Mouse (Mus musculus): ENCODE measurements around the gene Ggnbp2.
"Not testable (repeated sequence)": the region's sequence is repeated elsewhere in the genome, so short reads cannot be mapped to it uniquely, and the experiment has no call there.

Ggnbp2 gene

DNA sequence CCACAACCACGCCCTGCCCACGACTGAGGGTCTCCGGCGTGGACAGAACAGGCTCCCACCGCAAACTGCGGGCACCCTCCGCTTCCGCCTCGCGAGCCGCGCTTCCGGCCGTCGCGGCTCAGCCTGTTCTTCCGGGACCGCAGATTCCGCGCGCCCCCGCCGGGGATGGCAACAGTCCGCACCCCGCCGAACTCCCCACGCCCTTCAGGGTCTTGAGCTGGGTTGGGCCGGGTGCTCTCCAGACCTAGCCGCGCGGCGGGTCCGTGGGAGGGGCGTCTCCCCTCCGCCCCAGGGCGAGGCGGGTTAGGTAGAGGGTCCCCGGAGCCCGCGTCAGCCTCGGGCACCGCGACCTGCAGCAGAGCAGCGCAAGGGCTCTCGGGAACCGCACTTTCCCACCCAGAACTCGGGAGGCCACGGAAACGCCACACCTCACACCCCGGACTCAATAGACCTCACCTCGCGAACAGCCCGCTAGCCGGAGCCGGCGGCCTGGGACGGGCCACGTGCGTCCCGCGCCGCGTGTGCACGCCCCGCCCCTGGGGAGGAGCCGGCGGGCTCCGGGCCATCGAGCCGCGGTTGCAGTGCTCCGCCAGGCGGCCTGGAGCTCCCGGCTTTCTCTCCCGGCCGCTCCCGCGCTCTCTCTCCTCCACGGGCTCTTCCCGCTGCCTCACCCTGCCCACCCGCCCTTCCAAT, 9.3 kb upstream of the Ggnbp2 start, which contains the start of the genes Myo19 and Pigw:
Gene Myo19, plus strand, starts transcription at position 377 of the 693 bp plus-strand sequence.
Gene Pigw, minus strand, starts transcription at position 514 of the 693 bp plus-strand sequence.
- DNase-seq (ENCODE audit: low spot score in 2 of 2) = peak; percentile 55 to 66

DNA sequence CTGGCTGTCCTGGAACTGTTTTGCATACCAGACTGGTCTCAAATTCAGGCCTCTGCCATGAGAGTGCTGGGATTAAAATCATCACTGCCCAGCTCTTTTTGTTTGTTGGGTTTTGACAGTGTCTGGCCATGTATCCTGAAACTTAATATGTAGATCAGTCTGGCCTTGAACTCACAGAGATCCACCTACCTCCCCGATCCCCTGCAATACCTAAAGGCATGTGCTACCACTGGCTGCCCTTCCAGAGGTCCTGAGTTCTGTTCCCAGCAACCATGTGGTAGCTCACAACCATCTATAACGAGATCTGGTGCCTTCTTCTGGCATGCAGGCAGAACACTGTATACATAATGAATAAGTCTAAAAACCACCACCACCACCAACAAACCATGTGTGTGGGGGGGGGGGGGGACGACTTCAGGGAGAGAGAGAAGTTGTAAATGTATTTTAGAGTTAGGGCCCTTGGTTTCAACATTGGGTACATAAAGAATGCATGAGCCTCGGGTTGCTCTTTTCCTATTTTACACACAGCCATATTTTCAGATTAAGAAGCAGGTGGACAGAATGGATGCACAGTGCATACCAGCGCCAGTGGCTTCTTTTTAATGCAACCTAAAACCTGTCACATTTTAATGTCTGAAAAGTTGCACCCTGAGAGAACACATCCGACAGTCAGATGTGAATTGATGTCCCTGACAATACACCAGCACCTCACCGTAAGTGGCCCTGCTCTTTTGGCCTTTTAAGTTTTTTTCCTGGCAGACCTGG, 8.6 kb upstream of the Ggnbp2 start:
- DNase-seq (ENCODE audit: low spot score in 2 of 2) = no peak

DNA sequence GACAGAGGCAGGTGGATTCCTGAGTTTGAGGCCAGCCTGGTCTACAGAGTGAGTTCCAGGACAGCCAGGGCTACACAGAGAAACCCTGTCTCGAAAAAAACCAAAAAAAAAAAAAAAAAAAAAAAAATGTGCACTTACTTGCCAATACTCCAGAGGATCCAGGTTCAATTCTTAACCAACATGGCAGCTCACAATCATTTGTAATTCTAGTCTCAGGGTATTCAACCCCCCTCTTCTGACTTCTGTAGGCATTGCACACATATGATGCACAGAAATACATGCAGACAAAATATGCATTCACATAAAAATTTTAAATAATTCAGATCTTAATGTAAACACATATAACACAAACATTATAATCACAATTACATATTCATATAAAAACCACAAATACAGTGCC, 5.4 kb upstream of the Ggnbp2 start:
- not testable (repeated sequence) for DNase-seq (ENCODE audit: low spot score in 2 of 2)

DNA sequence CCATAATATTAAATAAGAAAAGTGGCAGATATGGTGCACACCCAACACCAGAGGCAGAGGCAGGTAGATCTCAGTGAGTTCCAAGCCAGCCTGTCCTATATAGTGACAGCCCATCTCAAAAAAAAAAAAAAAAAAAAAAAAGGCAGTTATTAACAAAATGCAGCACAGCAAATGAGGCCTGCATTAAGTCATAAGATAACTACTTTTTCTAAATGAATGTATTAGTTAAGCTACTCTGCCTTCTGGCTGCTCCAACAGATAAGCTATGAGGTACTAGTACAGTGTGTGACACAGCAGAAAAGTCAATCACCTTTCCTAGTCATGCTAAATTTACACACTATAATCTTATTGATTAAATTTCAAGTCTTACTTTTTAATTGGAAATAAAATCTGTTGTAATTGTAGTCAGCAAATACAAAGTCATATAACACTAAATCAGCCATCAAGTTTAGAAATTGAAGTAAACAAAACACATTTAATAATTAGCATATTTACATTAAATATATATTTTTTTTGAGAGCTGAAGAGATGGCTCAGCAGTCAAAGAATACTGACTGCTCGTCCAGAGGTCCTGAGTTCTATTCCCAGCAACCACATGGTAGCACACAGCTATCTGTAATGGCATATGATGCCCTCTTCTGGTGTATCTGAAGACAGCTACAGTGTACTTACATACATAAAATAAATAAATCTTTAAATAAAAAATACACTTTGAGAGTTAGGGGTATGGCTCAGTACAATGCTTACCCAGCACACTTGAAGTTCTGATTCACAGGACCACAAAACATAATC, 2.6 kb upstream of the Ggnbp2 start:
- DNase-seq (ENCODE audit: low spot score in 2 of 2) = no peak

DNA sequence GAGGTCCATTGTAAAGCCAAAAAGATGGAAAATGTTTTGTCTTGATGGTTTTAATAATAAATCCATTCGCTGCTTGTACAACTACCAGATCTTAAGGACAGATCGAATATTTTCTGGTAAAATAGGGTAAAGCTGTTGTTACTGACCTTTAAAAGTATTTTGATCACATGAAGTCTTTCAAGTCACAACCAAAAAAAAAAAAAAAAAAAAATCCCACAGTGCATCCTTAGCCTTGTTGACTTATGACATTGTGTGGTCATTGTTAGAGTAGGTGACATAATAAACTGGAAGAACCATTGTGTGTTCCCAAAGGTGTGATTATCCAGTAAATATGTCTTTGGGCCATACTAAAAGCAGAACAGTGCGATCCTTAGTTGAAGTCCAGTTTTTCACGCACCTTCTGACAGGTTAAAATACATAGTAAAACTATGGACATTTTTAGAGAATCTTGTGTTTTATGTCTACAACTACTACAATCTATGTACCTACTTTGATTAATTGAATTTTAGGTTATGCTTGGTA, 992 bp upstream of the Ggnbp2 start:
- DNase-seq (ENCODE audit: low spot score in 2 of 2) = no peak

DNA sequence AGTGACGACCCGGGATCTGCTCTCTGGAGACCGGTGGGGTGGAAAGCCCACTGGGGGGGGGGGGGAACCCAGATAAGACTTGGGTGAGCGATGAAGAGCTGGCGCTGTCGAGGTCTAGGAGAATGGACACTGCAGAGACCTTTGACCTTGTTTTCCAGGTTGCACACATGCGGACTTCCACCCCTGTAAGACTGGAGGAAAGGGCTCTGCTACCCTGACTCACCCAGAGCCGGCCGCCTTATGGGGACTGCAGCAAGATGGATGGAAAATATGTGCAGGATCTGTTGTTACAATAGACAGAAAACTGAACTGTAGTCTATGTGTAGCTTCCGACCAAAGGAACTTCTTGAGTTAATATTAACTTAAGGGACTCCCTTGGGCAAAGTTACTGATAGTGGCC, 429 bp upstream of the Ggnbp2 start:
- DNase-seq (ENCODE audit: low spot score in 2 of 2) = no peak

DNA sequence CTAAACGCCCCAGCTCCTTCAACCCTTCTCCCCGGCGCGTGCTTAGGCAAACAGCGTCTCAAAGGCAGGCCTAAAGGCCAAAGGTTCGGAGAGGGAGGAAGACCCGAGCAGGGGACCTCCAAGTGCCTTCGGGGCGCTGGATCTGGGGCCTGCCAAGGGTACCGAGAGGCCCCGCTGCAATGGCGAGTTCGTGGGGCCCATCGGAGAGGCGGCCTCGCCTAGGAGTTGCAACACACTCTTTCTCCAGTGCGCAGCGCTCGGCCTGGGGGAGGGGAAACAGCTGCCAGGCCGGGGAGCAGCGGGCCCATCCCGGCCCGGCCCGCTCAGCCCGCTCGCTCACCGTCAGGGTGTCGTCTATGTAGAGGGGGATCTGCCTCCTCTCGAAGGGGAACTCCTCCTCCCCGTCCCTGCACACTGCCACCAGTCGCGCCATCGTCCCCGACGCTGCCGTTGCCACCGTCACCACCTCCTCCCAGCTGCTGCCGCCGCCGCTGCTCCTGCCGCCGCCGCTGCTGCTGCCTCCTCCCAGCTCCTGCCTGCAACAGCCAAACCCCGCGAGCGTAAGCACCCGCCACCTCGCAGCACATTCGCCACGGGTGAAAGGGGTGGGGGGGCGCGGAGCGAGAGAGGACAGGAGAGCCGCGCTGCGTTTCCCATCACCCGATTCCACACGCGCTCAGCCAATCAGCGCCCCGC, 932 bp downstream of the Ggnbp2 start:
- peak; percentile 97 for DNase-seq (ENCODE audit: low spot score in 2 of 2)

DNA sequence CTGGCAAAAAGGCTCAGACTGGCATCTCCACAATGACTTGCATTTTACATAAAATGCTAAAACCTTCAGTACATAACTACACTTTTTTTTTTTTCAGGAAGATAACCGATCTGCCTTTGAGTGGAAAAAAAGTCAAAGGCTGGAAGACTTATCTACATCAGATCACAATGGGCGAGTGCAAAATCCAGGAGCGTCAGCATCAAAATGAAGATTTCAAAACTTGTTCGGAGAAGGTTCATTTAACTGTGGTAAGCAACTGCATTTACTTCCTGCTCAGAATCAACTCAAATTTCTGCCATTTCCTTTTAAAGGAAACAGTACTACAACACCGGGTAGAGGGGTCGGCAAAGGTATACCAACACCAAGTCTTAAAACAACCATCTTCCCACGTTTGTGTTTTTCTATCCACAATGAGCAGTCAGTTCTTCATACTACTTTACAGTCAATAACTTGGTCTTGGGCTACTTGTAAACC, 1.8 kb downstream of the Ggnbp2 start:
- DNase-seq (ENCODE audit: low spot score in 2 of 2) = peak; percentile 7 to 20

DNA sequence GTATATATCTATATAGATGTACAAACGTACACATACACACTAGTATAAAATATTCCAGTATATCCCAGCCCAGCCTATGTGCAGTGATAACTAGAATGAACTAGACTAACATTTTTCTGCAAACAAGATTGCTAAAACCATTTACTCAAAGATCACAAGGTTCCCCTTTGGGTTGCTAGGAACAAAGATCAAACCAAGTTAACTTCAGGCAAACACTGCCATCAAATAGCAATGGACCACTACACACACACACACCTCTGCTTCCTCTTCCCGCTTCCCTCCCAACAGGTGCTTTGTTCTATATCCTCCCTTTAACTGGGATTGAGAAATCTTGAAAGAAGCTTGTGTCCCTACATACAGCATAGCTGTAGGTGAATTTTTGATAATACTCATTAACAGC, 3.0 kb downstream of the Ggnbp2 start:
- no peak for DNase-seq (ENCODE audit: low spot score in 2 of 2)

DNA sequence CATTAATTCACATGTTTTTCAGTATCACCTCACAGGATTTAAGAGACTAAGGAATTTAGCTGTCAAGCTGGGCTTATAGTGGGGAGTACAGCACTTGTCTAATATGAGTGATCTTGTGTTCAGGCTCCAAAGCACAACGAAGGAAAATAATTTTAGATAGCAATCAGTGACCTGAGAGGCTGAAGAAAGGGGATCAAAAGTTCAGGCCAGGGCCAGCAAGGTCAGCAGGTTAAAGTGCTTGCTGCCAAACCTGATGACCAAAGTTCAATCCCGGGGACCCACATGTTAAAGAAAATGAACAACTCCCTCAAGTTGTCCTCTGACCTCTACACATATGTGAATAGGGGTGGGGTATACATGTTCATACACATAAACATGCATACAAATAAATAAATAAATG, 5.3 kb downstream of the Ggnbp2 start:
- no peak for DNase-seq (ENCODE audit: low spot score in 2 of 2)

DNA sequence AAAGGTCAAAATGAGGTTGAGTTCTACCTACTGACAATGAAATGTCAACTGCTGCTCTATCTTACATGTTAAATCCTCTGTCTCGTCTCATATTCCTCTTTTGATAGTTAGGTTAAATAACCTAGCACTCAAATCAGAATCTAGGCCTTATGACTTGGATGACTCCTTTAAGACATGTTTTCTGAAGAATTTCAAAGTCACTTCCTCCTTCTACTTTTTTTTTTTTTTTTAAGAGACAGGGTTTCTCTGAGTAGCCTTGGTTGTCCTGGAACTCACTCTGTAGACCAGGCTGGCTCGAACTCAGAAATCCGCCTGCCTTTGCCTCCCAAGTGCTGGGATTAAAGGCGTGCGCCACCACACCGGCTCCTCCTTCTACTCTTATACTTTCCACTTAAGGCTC, 15.3 kb downstream of the Ggnbp2 start:
- DNase-seq (ENCODE audit: low spot score in 2 of 2) = no peak

DNA sequence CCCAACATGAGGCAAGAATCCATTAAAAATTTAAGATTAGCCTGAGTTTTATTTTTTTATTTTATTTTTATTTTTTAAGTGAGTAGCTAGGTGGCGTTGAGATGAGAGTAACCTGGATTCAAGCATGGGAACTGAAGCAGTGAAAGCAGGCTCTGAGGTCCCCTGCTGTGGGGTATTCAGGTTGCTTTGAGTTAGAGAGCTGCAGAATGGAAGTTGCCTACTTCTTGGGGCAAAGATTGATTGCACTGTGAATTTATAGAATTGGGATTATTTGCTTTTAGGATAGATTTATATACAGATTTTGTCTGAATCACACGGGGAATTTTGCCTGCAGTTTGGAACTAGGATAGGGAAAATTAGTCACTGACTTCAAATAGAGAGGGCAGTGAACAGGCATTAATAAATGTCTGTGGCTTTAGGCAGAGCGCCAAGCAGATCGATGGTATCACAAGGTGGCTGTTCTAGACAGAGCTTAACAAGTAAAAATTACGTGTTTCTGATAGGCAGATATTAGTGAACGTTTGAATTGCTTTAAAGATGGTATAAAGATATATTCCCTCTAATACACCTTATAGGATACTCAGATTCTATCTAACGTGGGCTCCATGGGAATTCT, 23.0 kb downstream of the Ggnbp2 start:
- DNase-seq (ENCODE audit: low spot score in 2 of 2) = no peak

DNA sequence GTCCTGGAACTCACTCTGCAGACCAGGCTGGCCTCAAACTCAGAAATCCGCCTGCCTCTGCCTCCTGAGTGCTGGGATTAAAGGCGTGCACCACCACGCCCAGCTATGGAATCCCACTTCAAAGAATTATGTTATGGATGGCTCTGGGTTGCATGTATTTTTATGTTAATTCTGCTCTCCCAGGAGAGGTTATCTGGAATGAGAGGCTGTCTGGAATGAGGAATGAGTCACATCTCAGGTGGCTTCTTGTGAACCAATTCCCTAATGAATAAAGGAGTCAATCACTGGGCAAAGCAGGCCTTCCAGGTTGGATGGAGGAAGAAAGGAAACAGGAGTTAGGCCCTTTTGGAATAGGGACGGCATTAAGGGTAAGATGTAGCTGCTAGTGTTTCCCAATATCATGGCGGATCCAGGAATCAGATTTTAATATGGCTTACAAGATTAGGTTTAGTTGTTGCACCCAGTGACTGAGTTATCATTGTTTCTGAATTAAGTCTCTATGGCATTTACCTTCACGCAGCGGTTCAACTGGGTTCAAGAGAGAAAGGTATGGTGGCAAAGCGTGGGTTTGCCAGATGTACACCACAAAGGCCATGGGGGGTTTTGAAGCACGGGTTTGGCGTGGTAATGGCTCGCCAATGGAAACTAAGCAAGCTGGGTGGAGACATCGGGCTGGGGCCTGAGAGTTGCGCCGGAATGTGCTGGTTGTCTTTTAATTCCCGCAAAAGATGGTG, 23.7 kb downstream of the Ggnbp2 start:
- DNase-seq (ENCODE audit: low spot score in 2 of 2) = no peak

DNA sequence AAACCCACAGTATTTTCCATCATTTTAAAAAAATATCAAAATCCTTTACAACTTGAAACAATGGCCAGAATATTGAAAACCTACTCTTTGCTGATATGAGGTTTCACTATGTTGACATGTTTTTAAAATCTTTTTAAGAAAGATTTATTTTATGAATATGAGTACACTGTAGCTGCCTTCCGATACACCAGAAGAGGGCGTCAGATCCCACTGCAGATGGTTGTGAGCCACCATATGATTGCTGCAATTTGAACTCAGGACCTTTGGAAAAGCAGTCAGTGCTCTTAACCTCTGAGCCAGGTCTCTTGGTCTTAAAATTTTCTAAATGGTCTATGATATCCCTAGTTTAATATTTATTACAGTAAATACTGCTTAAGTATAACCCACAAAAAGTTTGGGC, 31.3 kb downstream of the Ggnbp2 start:
- DNase-seq (ENCODE audit: low spot score in 2 of 2) = no peak

DNA sequence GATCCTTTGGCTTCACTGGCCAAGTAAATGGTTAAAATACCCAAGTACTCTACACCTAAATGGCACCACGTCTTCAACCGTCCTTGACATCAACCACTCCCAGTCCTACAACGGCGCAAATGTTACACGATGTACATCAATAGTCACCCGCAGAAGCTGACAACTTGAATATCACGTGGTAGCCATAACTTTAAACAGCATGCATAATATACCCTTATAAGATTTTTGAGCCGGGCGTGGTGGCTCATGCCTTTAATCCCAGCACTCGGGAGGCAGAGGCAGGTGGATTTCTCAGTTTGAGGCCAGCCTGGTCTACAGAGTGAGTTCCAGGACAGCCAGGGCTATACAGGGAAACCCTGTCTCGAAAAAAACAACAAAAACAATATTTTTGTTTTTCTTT, 41.1 kb downstream of the Ggnbp2 start:
- not testable (repeated sequence) for DNase-seq (ENCODE audit: low spot score in 2 of 2)

DNA sequence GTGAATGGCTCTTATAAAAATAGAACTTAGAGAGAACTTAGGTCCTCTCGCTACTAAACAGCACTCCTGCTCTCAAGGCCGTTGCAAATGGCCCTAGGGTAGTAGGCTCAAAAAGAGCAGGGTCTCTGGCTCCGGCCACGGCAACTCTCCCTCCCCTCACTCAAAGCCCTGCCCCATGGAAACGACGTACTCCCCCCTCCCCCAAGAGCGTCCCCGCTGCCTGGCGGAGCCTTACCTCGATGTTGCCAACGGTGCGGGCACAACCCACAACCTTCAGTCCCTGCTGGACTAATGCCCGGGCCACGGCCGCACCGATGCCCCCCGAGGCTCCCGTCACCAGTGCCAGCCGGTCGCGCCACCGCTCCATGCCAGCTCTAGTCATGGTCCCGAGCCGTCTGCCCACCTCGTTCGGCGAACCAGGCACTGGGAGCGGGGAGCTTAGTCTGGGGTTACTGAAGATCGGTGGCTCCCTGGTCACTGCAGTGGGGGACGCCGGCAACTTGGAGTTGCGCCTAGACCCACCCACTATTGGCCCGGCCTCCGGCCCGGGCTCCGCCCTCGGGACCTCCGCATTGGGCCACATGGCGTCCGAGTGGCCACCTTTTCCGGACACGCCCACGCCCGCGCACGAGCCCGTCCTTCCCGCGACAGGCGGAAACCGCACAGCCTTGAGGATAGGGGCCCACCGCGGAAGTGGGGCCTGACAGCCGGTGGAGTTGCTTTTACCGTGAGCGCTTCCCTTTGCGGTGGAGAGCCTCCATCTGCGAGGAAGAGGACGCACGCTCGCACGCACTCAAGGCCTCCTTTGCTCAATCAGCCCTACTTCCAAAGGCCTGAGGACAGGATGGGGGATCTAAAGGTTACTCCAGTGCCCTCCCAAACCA, 41.9 kb downstream of the Ggnbp2 start, which contains the start of gene Dhrs11:
Gene Dhrs11, minus strand, starts transcription at position 479 of the 884 bp plus-strand sequence.
- DNase-seq (ENCODE audit: low spot score in 2 of 2) = peak; percentile 88 to 90

DNA sequence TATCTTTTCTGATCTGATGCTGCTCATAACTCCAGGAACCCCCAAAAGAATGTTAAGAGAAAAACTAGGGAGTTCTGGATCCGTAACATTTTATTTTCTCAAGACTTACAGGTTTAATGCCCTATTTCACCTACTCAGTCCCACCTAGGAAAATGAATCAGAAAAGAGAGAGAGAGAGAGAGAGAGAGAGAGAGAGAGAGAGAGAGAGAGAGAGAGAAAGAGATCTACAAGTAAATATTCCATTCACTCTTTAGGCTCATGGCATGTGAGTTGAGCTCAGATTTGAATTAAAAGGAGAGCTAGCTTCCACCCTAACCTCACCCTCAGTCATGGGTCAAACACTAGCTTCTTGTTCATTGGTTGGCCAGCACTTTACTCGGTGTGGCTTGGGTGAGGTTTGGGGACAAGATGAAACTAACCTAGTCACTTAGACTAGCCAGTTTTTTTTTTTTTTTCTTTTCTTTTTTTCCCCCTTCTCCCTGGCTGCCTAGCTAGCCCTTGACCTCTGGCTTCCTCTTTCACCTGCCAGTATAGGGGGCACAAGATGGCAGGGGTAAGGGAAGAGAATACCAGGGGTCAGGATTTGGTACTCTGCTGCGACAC, 42.6 kb downstream of the Ggnbp2 start:
- no peak for DNase-seq (ENCODE audit: low spot score in 2 of 2)

DNA sequence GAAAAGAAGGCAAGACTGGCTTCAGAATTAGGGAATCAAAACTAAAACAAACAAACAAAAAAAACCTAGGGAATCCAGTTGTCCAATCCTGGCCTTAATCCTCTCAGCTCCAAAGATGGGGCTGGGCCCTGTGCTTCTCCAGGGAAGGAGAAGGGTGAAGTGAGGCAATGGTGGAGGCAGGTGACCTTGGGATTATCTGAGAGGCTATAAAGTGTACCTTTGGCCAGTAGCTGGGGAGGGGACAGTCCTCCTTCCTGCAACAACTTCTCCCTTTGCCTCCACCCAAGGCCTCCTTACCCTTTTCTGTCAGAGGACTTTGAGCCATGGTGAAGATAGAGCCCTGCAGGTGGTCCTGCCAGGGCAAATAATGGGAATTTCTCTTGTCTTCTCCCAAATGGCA, 43.1 kb downstream of the Ggnbp2 start:
- no peak for DNase-seq (ENCODE audit: low spot score in 2 of 2)

DNA sequence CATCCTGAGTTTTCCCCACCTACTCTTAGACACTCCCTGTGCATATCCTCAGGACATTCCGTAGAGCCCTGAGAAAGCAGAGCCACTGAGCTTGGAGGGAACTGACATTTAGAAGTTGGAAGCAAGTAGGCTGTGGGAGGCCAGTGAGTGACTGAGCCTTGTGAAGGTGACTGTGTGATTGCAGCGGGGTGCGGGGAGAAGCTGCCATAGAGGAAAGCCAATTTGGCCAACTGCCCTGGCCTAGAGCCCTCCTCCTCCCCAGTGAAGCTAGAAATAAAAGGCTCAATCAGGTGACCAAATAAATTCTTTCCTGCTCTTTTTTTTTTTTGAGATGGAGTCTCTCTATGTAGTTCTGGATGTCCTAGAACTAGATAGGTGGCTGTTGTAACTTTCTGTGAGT, 44.4 kb downstream of the Ggnbp2 start:
- DNase-seq (ENCODE audit: low spot score in 2 of 2) = no peak

All from natural killer cell, adult 2 months (primary cell).